Mouse (Mus musculus) spleen, adult 2 months (tissue): ENCODE measurements around the gene Col18a1. TPM values are rescaled to one million over a fixed set of nuclear protein-coding genes. Genes with fewer than 3 reads are reported as not detected.

Experiments
- DNase-seq, 2 experiments: peaks; one replicate each; pipeline versions ENCODE4 v3.0.0 to v3.0.0-alpha.2; 2012 to 2021; ENCODE audit warnings: low spot score in 2 of 2, low read depth in 1 of 2
- H3K27ac ChIP-seq: fragments of 200-500 bp; 2 replicates; pipeline ENCODE4 v1.5.1; 2012; ENCODE audit warnings: low read length, inconsistent platforms; ENCODE audit not compliant: insufficient read depth
- H3K27me3 ChIP-seq: fragments of 200-500 bp; 2 replicates; pipeline ENCODE4 v1.6.1; 2012; ENCODE audit warnings: mild to moderate bottlenecking, moderate library complexity, low read length, inconsistent platforms; ENCODE audit not compliant: control insufficient read depth, insufficient read depth
- H3K36me3 ChIP-seq: fragments of 200-500 bp; 2 replicates; pipeline ENCODE4 v1.6.1; 2012; ENCODE audit warnings: mild to moderate bottlenecking, low read length, inconsistent platforms; ENCODE audit not compliant: control insufficient read depth, insufficient read depth
- H3K4me1 ChIP-seq: fragments of 200-500 bp; 2 replicates; pipeline ENCODE4 v1.6.1; 2011; ENCODE audit warnings: inconsistent platforms; ENCODE audit not compliant: control insufficient read depth, insufficient read depth, insufficient read length
- H3K4me3 ChIP-seq: fragments of 200-500 bp; 2 replicates; pipeline ENCODE4 v1.5.1; 2011; ENCODE audit warnings: mild to moderate bottlenecking, inconsistent platforms; ENCODE audit not compliant: insufficient read depth, insufficient read length; ENCODE audit errors: extremely low read depth
- CTCF ChIP-seq: fragments of 200-500 bp; IDR thresholded peaks from 2 replicates; pipeline ENCODE4 v1.5.1; 2011; ENCODE audit warnings: mild to moderate bottlenecking, inconsistent platforms; ENCODE audit not compliant: insufficient read depth, insufficient read length, insufficient replicate concordance; ENCODE audit errors: extremely low read depth
- POLR2A ChIP-seq: fragments of 200-500 bp; IDR thresholded peaks from 2 replicates; pipeline ENCODE4 v1.6.1; 2011; ENCODE audit warnings: low read depth, low read length, inconsistent platforms
- WGBS: fragments of 180-500 bp; shearing (Covaris S2); methylation state at CpG from one replicate; pipeline ENCODE4 v1.1.7; 2018; 5-methylcytosine and 5-hydroxymethylcytosine counted together
- polyA plus RNA-seq: library from polyadenylated mRNA; depleted of rRNA; stranded (reverse); fragments of >200 nt; gene quantifications from 2 replicates; pipeline ENCODE4 v1.2.3, GENCODE M21; 2012

Col18a1 gene
- polyA plus RNA-seq, 1 experiment = 15.0 TPM

- 75% methylated on average over 14 of the region's 14 CpGs for WGBS
- no peaks in the 10 kb centered on the region for H3K27me3 ChIP-seq
- H3K36me3 ChIP-seq = no peaks in the 10 kb centered on the region
- TF ChIP-seq CTCF (no peak), POLR2A (no peak)
- no peak for DNase-seq
- H3K4me1 ChIP-seq = no peaks in the 10 kb centered on the region
- no peak overlapping the region for H3K27ac ChIP-seq
- H3K4me3 ChIP-seq = no peak overlapping the region
Observed at GRCm38 (mm10) chr10:77150947-77151521, 15.3 kb downstream of the Col18a1 start.

- H3K27ac ChIP-seq = no peak overlapping the region
- H3K36me3 ChIP-seq = no peaks in the 10 kb centered on the region
- no peaks in the 10 kb centered on the region for H3K4me1 ChIP-seq
- no peak for DNase-seq
- 84% methylated on average over 8 of the region's 8 CpGs for WGBS
- no peak overlapping the region for H3K4me3 ChIP-seq
- H3K27me3 ChIP-seq = no peaks in the 10 kb centered on the region
- TF ChIP-seq POLR2A (no peak), CTCF (no peak)
Observed at GRCm38 (mm10) chr10:77150016-77150415, 16.3 kb downstream of the Col18a1 start.

DNA sequence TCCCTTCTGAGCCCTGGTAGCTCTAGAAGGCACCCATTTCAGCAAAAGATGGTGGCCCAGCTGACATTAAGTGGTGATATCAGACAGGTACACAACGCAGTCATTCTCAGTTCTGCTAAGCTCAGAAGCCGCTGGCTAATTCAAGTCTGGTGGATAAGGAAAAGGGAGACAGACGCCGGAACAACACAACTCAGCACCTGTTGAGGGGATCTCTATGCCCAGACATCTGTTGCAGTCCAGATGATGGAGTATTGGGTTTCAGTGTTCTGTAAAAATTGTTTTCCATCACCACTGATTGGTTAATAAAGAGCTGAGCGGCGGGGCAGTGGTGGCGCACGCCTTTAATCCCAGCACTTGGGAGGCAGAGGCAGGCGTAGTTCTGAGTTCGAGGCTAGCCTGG is 18.8 kb downstream of the Col18a1 start:
- H3K36me3 ChIP-seq = no peaks in the 10 kb centered on the region

DNA sequence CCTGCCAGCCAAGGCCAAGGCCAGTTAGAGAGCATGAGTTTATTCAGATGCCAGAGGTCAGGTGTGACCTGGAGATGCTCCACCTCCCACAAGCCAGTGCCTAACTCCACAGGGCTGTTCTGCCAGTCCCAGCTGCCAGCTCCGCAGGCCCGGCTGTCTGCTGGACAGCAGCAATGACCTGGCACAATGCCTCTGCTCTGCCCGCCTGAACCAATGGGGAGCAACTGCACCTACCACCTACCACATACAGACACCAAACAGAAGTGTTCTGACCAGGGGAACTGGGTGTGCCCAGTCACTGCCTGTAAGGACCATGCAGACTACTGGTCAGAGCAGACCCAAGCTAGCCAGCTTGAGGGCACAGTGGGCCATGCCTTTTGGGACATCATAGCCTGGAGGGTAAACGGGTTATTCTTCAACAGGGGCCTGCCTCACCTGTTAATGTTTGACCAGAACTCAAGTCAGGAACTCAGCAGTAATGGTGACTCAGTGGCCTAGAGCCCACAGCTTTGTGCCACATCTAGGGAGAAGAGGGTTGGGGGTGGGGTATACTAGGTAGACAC is 19.4 kb downstream of the Col18a1 start:
- no peaks in the 10 kb centered on the region for H3K4me1 ChIP-seq
- no peak for TF ChIP-seq POLR2A
- TF ChIP-seq CTCF = no peak

More for the DNA sequence above, 18.8 kb downstream of the Col18a1 start:
- no peaks in the 10 kb centered on the region for H3K27me3 ChIP-seq
- H3K4me1 ChIP-seq = no peaks in the 10 kb centered on the region
- H3K4me3 ChIP-seq = no peak overlapping the region
- no peak for DNase-seq
- WGBS = 95% methylated on average over 10 of the region's 10 CpGs
- H3K27ac ChIP-seq = no peak overlapping the region
- TF ChIP-seq POLR2A (no peak), CTCF (no peak)

GRCm38 (mm10) chr10:77145946-77146345 is 20.4 kb downstream of the Col18a1 start:
- no peaks in the 10 kb centered on the region for H3K36me3 ChIP-seq
- no peak overlapping the region for H3K4me3 ChIP-seq
- H3K27ac ChIP-seq = no peak overlapping the region
- WGBS = 85% methylated on average over 1 of the region's 1 CpGs
- DNase-seq = no peak
- TF ChIP-seq CTCF (no peak), POLR2A (no peak)
- H3K27me3 ChIP-seq = no peaks in the 10 kb centered on the region
- no peaks in the 10 kb centered on the region for H3K4me1 ChIP-seq

More for the DNA sequence above, 19.4 kb downstream of the Col18a1 start:
- DNase-seq = no peak
- no peaks in the 10 kb centered on the region for H3K27me3 ChIP-seq
- 88% methylated on average over 4 of the region's 4 CpGs for WGBS
- no peaks in the 10 kb centered on the region for H3K36me3 ChIP-seq
- no peak overlapping the region for H3K27ac ChIP-seq
- H3K4me3 ChIP-seq = no peak overlapping the region

GRCm38 (mm10) chr10:77144372-77144771 is 22.0 kb downstream of the Col18a1 start:
- TF ChIP-seq CTCF (no peak), POLR2A (no peak)
- no peak for DNase-seq
- Histone ChIP-seq H3K36me3 (no peaks in the 10 kb centered on the region), H3K4me3 (no peak overlapping the region), H3K4me1 (no peaks in the 10 kb centered on the region), H3K27ac (no peak overlapping the region), H3K27me3 (no peaks in the 10 kb centered on the region)
- WGBS = 87% methylated on average over 2 of the region's 2 CpGs

DNA sequence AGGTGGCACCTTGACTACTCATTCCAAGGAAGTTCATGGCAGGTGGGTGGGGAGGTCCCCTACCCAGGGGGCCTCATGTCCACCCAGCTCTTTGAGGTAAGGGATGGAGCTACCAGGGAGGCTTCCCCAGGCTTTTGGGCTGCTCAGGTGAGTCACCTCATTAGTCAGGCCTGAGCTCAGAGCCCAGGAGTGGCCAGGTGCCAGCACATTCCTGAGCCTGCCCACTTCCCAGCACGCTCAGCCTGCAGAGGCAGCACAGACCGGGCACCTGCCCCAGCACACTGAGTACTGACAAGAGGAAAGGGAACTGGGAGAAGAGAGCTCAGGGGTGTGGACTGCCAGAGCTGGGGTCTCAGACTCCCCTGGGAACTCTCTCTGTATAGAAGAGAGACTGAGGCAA is 24.0 kb downstream of the Col18a1 start:
- 92% methylated on average over 2 of the region's 2 CpGs for WGBS
- TF ChIP-seq POLR2A (no peak), CTCF (no peak)
- H3K36me3 ChIP-seq = no peaks in the 10 kb centered on the region
- H3K4me1 ChIP-seq = no peaks in the 10 kb centered on the region
- H3K27ac ChIP-seq = no peak overlapping the region
- no peak for DNase-seq
- no peaks in the 10 kb centered on the region for H3K27me3 ChIP-seq
- H3K4me3 ChIP-seq = no peak overlapping the region
